Mouse (Mus musculus) large intestine, adult 2 months (tissue): Measurements from ENCODE around the gene Emc7. TPM values are rescaled to one million over a fixed set of nuclear protein-coding genes. Genes with fewer than 3 reads are reported as not detected.

ENCODE experiments used
- DNase-seq: peaks from one replicate; pipeline ENCODE4 v3.0.0-alpha.2; 2012; ENCODE audit warnings: low read depth, low spot score
- WGBS: fragments of 180-500 bp; shearing (Covaris S2); methylation state at CpG from one replicate; pipeline ENCODE4 v1.1.7; 2018; 5-methylcytosine and 5-hydroxymethylcytosine counted together
- polyA plus RNA-seq: library from polyadenylated mRNA; depleted of rRNA; stranded (reverse); fragments of >200 nt; gene quantifications from 2 replicates; pipeline ENCODE4 v1.2.3, GENCODE M21; 2012; rRNA removed

Emc7 gene
- polyA plus RNA-seq, 1 experiment: 6.4 TPM

DNA sequence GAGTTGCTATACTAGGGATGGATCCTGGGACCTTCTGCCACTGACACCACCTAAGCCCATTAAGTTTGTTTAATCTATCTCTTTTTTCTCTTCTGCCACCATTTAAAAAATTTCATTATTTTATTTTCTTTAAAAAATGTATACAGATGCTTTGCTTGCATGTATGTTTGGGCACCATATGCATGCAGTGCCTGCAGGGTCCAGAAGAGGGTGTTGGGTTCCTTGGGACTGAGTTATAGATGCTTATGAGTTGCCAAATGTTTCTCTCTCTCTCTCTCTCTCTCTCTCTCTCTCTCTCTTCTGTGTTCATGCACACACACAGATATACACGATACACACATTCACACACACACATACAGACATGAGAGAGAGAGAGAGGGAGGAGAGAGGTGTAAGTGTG, 58.2 kb downstream of the Emc7 start:
- no peak for DNase-seq
- 100% methylated on average over 1 of the region's 1 CpGs for WGBS

DNA sequence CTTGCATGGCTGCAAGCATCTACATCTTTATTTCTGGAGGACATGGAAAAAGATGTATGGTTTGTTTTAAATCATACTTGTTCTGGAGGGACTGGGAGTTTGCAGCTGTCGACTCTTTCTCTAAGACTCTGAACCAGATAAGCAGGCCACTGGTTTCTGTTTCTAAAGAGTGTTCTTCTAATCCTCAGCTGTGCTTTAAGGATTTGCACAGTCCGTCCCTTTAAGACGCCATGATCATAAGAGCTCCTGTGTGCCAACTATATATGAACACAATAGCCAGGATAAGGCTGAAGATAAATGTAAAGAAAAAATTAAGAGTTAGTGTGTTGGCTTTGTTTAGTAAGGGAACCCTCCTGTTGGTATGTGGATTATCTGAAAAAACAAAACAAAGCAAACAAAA, 61.9 kb downstream of the Emc7 start:
- DNase-seq: no peak
- WGBS: 86% methylated on average over 3 of the region's 3 CpGs

DNA sequence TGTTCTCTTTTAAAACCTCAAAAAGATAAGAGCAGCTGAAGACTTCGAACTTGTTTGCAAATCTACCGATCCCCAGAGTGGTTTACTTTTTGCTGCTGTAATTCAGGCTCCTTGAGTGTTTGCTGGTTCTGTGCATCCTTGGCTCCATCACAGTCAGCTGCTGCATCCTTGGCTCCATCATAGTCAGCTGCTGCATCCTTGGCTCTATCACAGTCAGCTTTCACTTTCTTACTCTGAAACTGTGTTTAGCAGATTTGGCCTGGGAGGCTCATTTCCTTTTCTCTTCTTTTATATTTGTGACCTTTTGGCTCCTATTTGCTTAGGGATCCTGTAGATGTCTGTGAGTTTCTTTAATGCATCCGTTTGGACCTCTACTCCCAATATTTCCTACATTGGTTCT, 62.4 kb downstream of the Emc7 start:
- no peak for DNase-seq
- 80% methylated on average over 3 of the region's 3 CpGs for WGBS

DNA sequence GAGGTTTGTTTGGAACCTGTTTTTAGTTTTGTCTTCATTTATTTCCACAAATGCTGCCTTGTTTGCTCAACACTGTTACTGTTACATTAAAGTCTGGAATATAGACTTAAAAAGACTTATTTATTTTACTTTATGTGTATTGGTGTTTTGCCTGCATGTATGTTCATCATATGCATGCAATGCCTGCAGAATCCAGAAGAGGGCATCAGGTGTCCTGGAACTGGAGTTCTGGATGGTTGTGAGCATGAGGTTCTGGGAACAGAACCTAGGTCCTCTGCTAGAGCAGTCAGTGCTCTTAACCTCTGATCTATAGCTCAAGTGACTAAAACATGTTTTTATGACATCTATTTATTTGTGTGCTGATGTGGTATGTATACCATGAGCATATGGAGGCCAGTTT, 63.7 kb downstream of the Emc7 start:
- no peak for DNase-seq

DNA sequence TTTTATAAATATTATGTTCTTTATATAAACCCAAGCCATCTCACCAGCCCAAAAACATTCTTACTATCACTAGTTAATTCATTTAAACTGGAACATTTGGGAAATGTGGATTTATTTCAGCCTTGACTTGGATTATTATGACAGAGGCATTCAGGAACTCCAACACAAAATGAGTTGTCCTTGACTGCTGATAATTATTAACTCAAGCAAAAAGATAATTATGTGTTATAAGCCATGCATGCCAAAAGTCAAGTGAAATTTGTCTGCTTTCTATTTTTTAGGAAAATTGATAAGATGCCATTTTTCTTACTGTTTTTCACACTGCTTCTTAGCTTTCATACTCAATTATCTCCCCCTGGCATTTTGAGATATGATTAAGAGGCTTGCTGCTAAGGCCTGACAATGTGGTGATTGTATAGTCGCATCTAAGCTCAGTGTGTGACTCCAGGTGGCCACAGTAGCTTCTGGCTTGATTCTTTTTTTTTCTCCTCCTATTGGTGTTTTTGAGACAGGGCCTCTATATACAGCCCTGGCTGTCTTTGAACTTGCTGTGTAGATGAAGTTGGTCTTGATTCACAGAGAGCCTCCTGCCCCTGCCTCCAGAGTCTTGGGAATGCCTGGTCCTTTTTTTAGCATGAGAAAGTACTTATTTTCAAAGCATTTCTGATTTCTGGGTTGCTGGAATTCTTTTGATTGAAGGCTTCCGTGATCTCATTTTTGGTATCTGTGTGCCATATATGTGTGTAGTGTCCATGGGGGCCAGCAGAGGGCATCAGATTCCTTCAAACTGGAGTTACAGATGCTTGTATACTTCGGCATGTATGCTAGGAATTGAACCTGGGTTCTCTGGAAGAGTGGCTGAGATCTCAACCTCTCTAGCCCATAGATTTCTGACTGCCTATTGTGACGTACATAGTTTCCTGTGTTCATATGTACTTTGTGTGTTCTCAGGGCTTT, 66.0 kb downstream of the Emc7 start:
- DNase-seq: no peak
- 94% methylated on average over 4 of the region's 4 CpGs for WGBS

Other genes starting within 250 kb of the Emc7 start
- 55.7 and 150 TPM in 2 replicates for gene Lpcat4, start 215.5 kb upstream of the Emc7 start, polyA plus RNA-seq
- gene Nutm1, start 195.7 kb upstream of the Emc7 start, polyA plus RNA-seq: not detected in 2 replicates
- gene Nop10, start 193.1 kb upstream of the Emc7 start, polyA plus RNA-seq: 96.1 and 105 TPM in 2 replicates
- gene Slc12a6, start 189.2 kb upstream of the Emc7 start, polyA plus RNA-seq: 15.2 and 32.1 TPM in 2 replicates
- 0.02 TPM in 1 of 2 replicates, not detected in the other for gene Gm21985, start 188.7 kb upstream of the Emc7 start, polyA plus RNA-seq
- gene Emc4, start 87.0 kb upstream of the Emc7 start, polyA plus RNA-seq: 84.9 and 87.0 TPM in 2 replicates
- gene Katnbl1, start 75.8 kb upstream of the Emc7 start, polyA plus RNA-seq: 1.8 and 2.2 TPM in 2 replicates
- gene Chrm5, start 25.8 kb downstream of the Emc7 start, polyA plus RNA-seq: not detected in 2 replicates
- 8.5 and 9.6 TPM in 2 replicates for gene Aven, start 38.0 kb downstream of the Emc7 start, polyA plus RNA-seq